Mouse (Mus musculus) MEL (cell line): ENCODE data around the gene Ski. TPM values are rescaled to one million over a fixed set of nuclear protein-coding genes. Genes with fewer than 3 reads are reported as not detected.

Source experiments
- DNase-seq: peaks from one replicate; pipeline ENCODE4 v3.0.0; 2011; ENCODE audit warnings: low read depth, low spot score
- H3K27ac ChIP-seq: 2 replicates; pipeline ENCODE4 v1.5.1; 2012; ENCODE audit warnings: low read depth, mild to moderate bottlenecking, control low read depth, low read length, moderate library complexity; ENCODE audit not compliant: control insufficient read depth
- H3K27me3 ChIP-seq, 2 experiments: fragments of 150-350 bp in 1 of 2; sonication (generic) in 1 of 2; 2 replicates each; pipeline ENCODE4 v1.6.1; 2012; ENCODE audit warnings: low read length in 2 of 2, mild to moderate bottlenecking in 2 of 2, improper control_type of control experiment in 1 of 2, moderate library complexity in 1 of 2; ENCODE audit not compliant: insufficient read depth in 2 of 2, control insufficient read depth in 1 of 2
- H3K36me3 ChIP-seq, 2 experiments: 2 replicates each; pipeline ENCODE4 v1.6.1; 2012 to 2014; ENCODE audit warnings: low read length in 2 of 2, improper control_type of control experiment in 1 of 2, inconsistent platforms in 1 of 2, mild to moderate bottlenecking in 1 of 2; ENCODE audit not compliant: insufficient read depth in 2 of 2, control insufficient read depth in 1 of 2
- H3K4me1 ChIP-seq, 2 experiments: fragments of 150-350 bp in 1 of 2; sonication (generic) in 1 of 2; 2 replicates each; pipeline ENCODE4 v1.6.1; 2012; ENCODE audit warnings: low read length in 2 of 2, improper control_type of control experiment in 1 of 2, mild to moderate bottlenecking in 1 of 2; ENCODE audit not compliant: insufficient read depth in 2 of 2, control insufficient read depth in 1 of 2
- H3K4me3 ChIP-seq, 2 experiments: fragments of 150-350 bp in 1 of 2; sonication (generic) in 1 of 2; 2 replicates each; pipeline ENCODE4 v1.5.1; 2012; ENCODE audit warnings: low read depth in 2 of 2, low read length in 2 of 2, mild to moderate bottlenecking in 2 of 2, moderate library complexity in 2 of 2, control low read depth in 1 of 2, improper control_type of control experiment in 1 of 2; ENCODE audit not compliant: control insufficient read depth in 1 of 2, insufficient read depth in 1 of 2
- H3K79me2 ChIP-seq: 2 replicates; pipeline ENCODE4 v1.6.1; 2012; ENCODE audit warnings: mild to moderate bottlenecking, low read length, moderate library complexity; ENCODE audit not compliant: control insufficient read depth, poor library complexity, insufficient read depth
- H3K9ac ChIP-seq: 2 replicates; pipeline ENCODE4 v1.6.1; 2012; ENCODE audit warnings: low read depth, mild to moderate bottlenecking, control low read depth, low read length, moderate library complexity; ENCODE audit not compliant: control insufficient read depth, poor library complexity, severe bottlenecking
- H3K9me3 ChIP-seq: fragments of 150-350 bp; sonication (generic); replicated peaks from 2 replicates; pipeline ENCODE4 v1.6.1; 2012; ENCODE audit warnings: mild to moderate bottlenecking, low read length, improper control_type of control experiment, moderate library complexity; ENCODE audit not compliant: insufficient read depth
- CHD1 ChIP-seq: IDR thresholded peaks from 2 replicates; pipeline ENCODE4 v1.6.1; 2012; ENCODE audit warnings: low read depth, mild to moderate bottlenecking, inconsistent platforms, low read length, improper control_type of control experiment
- ELF1 ChIP-seq: IDR thresholded peaks from 2 replicates; pipeline ENCODE4 v1.6.1; 2014; ENCODE audit warnings: low read depth, mild to moderate bottlenecking, inconsistent platforms, low read length, improper control_type of control experiment, moderate library complexity
- ETS1 ChIP-seq: IDR thresholded peaks from 2 replicates; pipeline ENCODE4 v1.6.1; 2012; ENCODE audit warnings: low read depth, mild to moderate bottlenecking, inconsistent platforms, low read length, improper control_type of control experiment, moderate library complexity
- HCFC1 ChIP-seq: IDR thresholded peaks from 2 replicates; pipeline ENCODE4 v1.6.1; 2012; ENCODE audit warnings: low read depth, mild to moderate bottlenecking, inconsistent platforms, low read length, improper control_type of control experiment, moderate library complexity
- MAZ ChIP-seq: IDR thresholded peaks from 2 replicates; pipeline ENCODE4 v1.6.1; 2012; ENCODE audit warnings: low read depth, mild to moderate bottlenecking, inconsistent platforms, low read length, improper control_type of control experiment
- MEF2A ChIP-seq: IDR thresholded peaks from 2 replicates; pipeline ENCODE4 v1.6.1; 2014; ENCODE audit warnings: low read depth, mild to moderate bottlenecking, inconsistent platforms, low read length, improper control_type of control experiment; ENCODE audit not compliant: poor library complexity, insufficient replicate concordance, severe bottlenecking; ENCODE audit errors: extremely low read depth
- MYC ChIP-seq: IDR thresholded peaks from 2 replicates; pipeline ENCODE4 v1.6.1; 2011; ENCODE audit warnings: low read depth, mild to moderate bottlenecking, low read length, improper control_type of control experiment, moderate library complexity
- NELFE ChIP-seq: IDR thresholded peaks from 2 replicates; pipeline ENCODE4 v1.6.1; 2011; ENCODE audit warnings: low read depth, low read length, improper control_type of control experiment
- POLR2AphosphoS5 ChIP-seq: IDR thresholded peaks from 2 replicates; pipeline ENCODE4 v1.6.1; 2012; ENCODE audit warnings: low read depth, borderline replicate concordance, mild to moderate bottlenecking, inconsistent platforms, low read length, moderate library complexity, mixed read lengths
- RCOR1 ChIP-seq: IDR thresholded peaks from 2 replicates; pipeline ENCODE4 v1.6.1; 2012; ENCODE audit warnings: low read depth, mild to moderate bottlenecking, inconsistent platforms, low read length, improper control_type of control experiment
- SIN3A ChIP-seq: IDR thresholded peaks from 2 replicates; pipeline ENCODE4 v1.6.1; 2012; ENCODE audit warnings: low read length, improper control_type of control experiment, inconsistent platforms
- SMC3 ChIP-seq: IDR thresholded peaks from 2 replicates; pipeline ENCODE4 v1.6.1; 2011; ENCODE audit warnings: low read depth, low read length, improper control_type of control experiment
- TAL1 ChIP-seq: IDR thresholded peaks from 2 replicates; pipeline ENCODE4 v1.6.1; 2012; ENCODE audit warnings: mild to moderate bottlenecking, inconsistent platforms, low read length, moderate library complexity, mixed read lengths
- USF2 ChIP-seq, 2 experiments: IDR thresholded peaks; 2 replicates each; pipeline ENCODE4 v1.6.1; 2011 to 2012; ENCODE audit warnings: improper control_type of control experiment in 2 of 2, low read length in 2 of 2, borderline replicate concordance in 1 of 2, inconsistent platforms in 1 of 2, low read depth in 1 of 2, mild to moderate bottlenecking in 1 of 2; ENCODE audit not compliant: insufficient read depth in 1 of 2
- ZNF384 ChIP-seq: IDR thresholded peaks from 2 replicates; pipeline ENCODE4 v1.6.1; 2012; ENCODE audit warnings: low read depth, mild to moderate bottlenecking, inconsistent platforms, low read length, improper control_type of control experiment
- polyA plus RNA-seq, 2 experiments: library from polyadenylated mRNA; stranded (reverse) in 1 of 2; unstranded in 1 of 2; fragments of >175 nt in 1 of 2; fragments of >200 nt in 1 of 2; gene quantifications; 2 replicates each; pipeline versions ENCODE4 v1.2.1 to v1.2.4; 2012; ENCODE audit warnings: low replicate concordance in 2 of 2, low read depth in 1 of 2; ENCODE audit not compliant: insufficient read length in 2 of 2, insufficient read depth in 1 of 2, missing spikeins in 1 of 2
- total RNA-seq: library from RNA; depleted of rRNA; stranded (reverse); fragments of 300-350 nt; gene quantifications from 2 replicates; pipeline ENCODE4 v1.2.3, GENCODE M21; 2012

Ski gene
- total and polyA plus RNA-seq, 3 experiments = 6.9 to 16.1 TPM; not detected in 1

DNA sequence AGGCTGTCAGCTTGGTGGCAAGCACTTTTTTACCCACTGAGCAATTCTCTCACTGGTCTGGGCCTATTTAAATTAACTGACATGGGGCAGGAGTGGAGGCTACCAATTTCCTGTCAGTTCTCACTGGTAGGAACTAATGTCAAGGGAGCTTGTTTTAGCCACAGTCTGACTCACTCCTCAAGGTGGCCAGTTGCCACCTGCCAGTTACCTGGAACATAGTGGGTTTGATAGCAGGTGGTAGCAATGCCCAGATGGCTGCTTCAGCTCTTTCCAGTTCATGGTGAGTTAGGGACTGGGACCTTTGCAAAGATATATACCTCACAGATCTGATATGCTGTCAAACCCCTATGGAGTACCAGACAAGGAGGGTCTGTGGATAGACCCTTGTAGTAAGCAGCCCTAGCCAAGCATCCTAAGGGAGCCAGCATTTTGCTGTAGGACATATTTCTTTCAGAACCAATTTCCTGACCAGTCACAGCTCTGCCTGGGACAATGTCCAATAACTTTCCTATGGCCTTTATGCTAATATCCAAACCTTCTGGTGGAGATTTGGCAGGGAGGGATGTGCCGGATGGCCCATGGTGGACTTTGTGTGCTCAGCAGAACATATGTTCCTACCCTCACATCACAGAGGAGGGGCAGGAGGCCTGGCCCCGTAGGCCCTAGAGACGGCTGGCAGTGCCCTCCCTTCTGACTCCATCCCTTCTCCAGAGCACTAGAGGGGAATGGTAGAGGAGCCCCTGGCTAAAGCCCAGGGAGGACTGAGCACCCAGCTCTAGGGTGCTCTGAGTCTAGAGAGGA lies 42.3 kb upstream of the Ski start:
- no peaks in the 10 kb centered on the region for H3K36me3 ChIP-seq
- peaks cover 0 to 2% of the 10 kb centered on the region in 2 experiments; a peak in 1 of 4 replicates for H3K27me3 ChIP-seq
- H3K9me3 ChIP-seq = no peaks in the 10 kb centered on the region
- no peak for TF ChIP-seq MYC
- no peak for TF ChIP-seq NELFE
- TF ChIP-seq ZNF384 = no peak
- TF ChIP-seq MEF2A = no peak
- no peak for TF ChIP-seq SIN3A
- TF ChIP-seq RCOR1 = no peak
- TF ChIP-seq USF2 (IDR thresholded peaks at IDR 0.05; ENCODE audit: borderline replicate concordance in 1 of 2, insufficient read depth in 1 of 2, low read depth in 1 of 2, low read length in 2 of 2) = no peak
- TF ChIP-seq HCFC1 = no peak
- TF ChIP-seq POLR2AphosphoS5 = no peak
- no peak for TF ChIP-seq CHD1
- TF ChIP-seq ETS1 = no peak
- no peak overlapping the region for H3K4me3 ChIP-seq
- no peak overlapping the region for H3K9ac ChIP-seq
- no peaks in the 10 kb centered on the region for H3K79me2 ChIP-seq
- no peak overlapping the region for H3K27ac ChIP-seq
- no peak for DNase-seq
- no peaks in the 10 kb centered on the region for H3K4me1 ChIP-seq

GRCm38 (mm10) chr4:155252253-155252652 lies 29.9 kb upstream of the Ski start:
- Histone ChIP-seq H3K27me3 (no peaks in the 10 kb centered on the region), H3K36me3 (peaks cover 0 to 5% of the 10 kb centered on the region in 2 experiments; a peak in 2 of 4 replicates)

More at GRCm38 (mm10) chr4:155252253-155252652, 29.9 kb upstream of the Ski start:
- Histone ChIP-seq H3K9me3 (no peaks in the 10 kb centered on the region), H3K4me1 (peaks cover 0 to 11% of the 10 kb centered on the region in 2 experiments), H3K79me2 (peaks cover 7% of the 10 kb centered on the region), H3K9ac (no peak overlapping the region), H3K27ac (no peak overlapping the region), H3K4me3 (no peak overlapping the region)
- DNase-seq = no peak
- TF ChIP-seq SMC3 = no peak
- TF ChIP-seq HCFC1 = no peak
- TF ChIP-seq ELF1 = no peak
- TF ChIP-seq MAZ = no peak
- TF ChIP-seq ETS1 = no peak
- TF ChIP-seq TAL1 = no peak
- TF ChIP-seq RCOR1 = no peak
